Mouse (Mus musculus) midbrain, embryonic 14.5 days (tissue): ENCODE measurements around the gene Nceh1. TPM values are rescaled to one million over a fixed set of nuclear protein-coding genes. Genes with fewer than 3 reads are reported as not detected.

Source experiments
- ATAC-seq: fragments of 200-750 bp; cut with Nextera tagmentation; 2 replicates; pipeline ENCODE4 v1.8.0; 2017; ENCODE audit warnings: moderate number of reproducible peaks, moderate library complexity; ENCODE audit not compliant: low FRiP score, low TSS enrichment
- DNase-seq: peaks from one replicate; pipeline ENCODE4 v3.0.0-alpha.2; 2015
- H3K27ac ChIP-seq: fragments of 300-500 bp; sonication (generic); replicated peaks from 2 replicates; pipeline ENCODE4 v1.5.1; 2014; ENCODE audit warnings: mild to moderate bottlenecking, low read depth, low read length, moderate library complexity
- H3K27me3 ChIP-seq: fragments of 300-500 bp; sonication (generic); 2 replicates; pipeline ENCODE4 v1.6.1; 2014; ENCODE audit warnings: low read length, control low read depth, mixed read lengths; ENCODE audit not compliant: control insufficient read depth, insufficient read depth
- H3K36me3 ChIP-seq: fragments of 300-500 bp; sonication (generic); 2 replicates; pipeline ENCODE4 v1.6.1; 2014; ENCODE audit warnings: low read length, control low read depth; ENCODE audit not compliant: control insufficient read depth, insufficient read depth
- H3K4me1 ChIP-seq: fragments of 300-500 bp; sonication (generic); 2 replicates; pipeline ENCODE4 v1.6.1; 2014; ENCODE audit warnings: mild to moderate bottlenecking, antibody characterized with exemption, low read length, control low read depth; ENCODE audit not compliant: control insufficient read depth, insufficient read depth
- H3K4me2 ChIP-seq: fragments of 300-500 bp; sonication (generic); 2 replicates; pipeline ENCODE4 v1.6.1; 2014; ENCODE audit warnings: mild to moderate bottlenecking, low read length, moderate library complexity
- H3K4me3 ChIP-seq: fragments of 300-500 bp; sonication (generic); replicated peaks from 2 replicates; pipeline ENCODE4 v1.5.1; 2014; ENCODE audit warnings: low read depth, low read length
- H3K9ac ChIP-seq: fragments of 300-500 bp; sonication (generic); replicated peaks from 2 replicates; pipeline ENCODE4 v1.6.1; 2014; ENCODE audit warnings: mild to moderate bottlenecking, low read length, moderate library complexity
- H3K9me3 ChIP-seq: fragments of 300-500 bp; sonication (generic); 2 replicates; pipeline ENCODE4 v1.6.1; 2016; ENCODE audit warnings: low read length, control low read depth, mixed read lengths; ENCODE audit not compliant: control insufficient read depth
- WGBS: fragments of 180-500 bp; shearing (Covaris S2); extraction: QIAGEN DNeasy Blood & Tissue Kit; methylation state at CpG from one replicate; pipeline ENCODE4 v1.1.7; 2014; 5-methylcytosine and 5-hydroxymethylcytosine counted together
- polyA plus RNA-seq: library from polyadenylated mRNA; unstranded; fragments of >200 nt; fragmentation: Nextera tagmentation; extraction: Ambion mirVana; gene quantifications from 2 replicates; pipeline ENCODE4 v1.2.1, GENCODE M21; 2014

Nceh1 gene
- polyA plus RNA-seq, 1 experiment from 2014 or later: 8.9 TPM

DNA sequence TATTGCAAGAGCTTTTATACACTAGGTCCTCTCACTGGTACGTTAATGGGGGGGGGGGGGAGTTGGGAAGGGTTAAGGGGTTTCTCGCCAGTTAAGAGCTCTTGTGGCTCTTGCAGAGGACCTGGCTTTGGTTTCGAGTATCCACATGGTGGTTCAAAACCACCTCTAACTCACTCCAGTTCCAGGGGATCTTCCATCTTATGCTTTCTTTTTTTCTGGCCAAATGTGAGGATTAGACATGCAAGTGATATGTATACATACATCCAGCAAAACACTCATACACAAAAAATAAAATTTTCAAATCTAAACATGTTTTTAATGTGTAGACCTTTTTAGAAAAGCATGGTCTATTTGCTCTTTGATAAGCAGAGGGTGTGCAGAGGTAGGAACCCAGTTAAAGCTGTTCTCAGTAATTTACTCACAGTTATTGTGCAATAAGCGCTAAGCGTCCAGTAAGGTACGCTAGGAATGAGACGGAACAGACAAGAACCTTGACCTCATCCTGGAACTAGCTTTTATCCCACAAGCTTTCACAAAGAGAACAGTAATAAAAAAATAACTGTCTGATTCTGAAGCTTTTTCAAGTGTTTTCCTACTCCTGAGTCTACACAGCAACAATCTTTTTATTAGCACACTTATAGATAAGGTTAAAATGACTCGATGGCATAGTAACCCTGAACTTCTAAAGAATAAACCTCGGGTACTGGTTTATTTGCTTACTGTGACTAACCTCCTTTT, 26.7 kb upstream of the Nceh1 start:
- Histone ChIP-seq H3K4me3 (no peak overlapping the region), H3K4me2 (no peak overlapping the region), H3K9ac (no peak overlapping the region), H3K27me3 (no peaks in the 10 kb centered on the region), H3K36me3 (no peaks in the 10 kb centered on the region), H3K27ac (no peak overlapping the region), H3K4me1 (peaks cover 7% of the 10 kb centered on the region), H3K9me3 (no peaks in the 10 kb centered on the region)
- no peak for DNase-seq
- ATAC-seq: no peak
- WGBS: 81% methylated on average over 9 of the region's 9 CpGs

DNA sequence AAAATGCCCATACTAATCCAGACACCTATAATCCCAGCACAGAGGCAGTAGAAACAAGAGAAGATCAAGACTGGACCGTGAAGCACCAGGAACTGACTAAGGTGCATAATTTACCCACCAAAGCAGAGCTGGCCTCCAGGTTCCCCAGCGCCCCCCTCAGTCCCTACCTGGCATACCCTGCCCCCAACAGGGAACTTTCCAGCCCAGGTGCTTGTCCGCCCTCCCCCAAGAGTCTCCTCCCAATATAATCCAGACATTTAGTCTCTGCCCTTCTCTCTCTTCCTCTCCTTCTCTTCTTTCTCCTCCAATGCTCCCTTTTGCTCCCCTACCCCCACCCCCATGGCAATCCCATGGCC, 26.2 kb upstream of the Nceh1 start:
- no peak for DNase-seq
- Histone ChIP-seq H3K27me3 (no peaks in the 10 kb centered on the region), H3K9ac (no peak overlapping the region), H3K4me2 (no peak overlapping the region), H3K27ac (no peak overlapping the region), H3K4me1 (peaks cover 7% of the 10 kb centered on the region), H3K9me3 (no peaks in the 10 kb centered on the region), H3K4me3 (no peak overlapping the region), H3K36me3 (no peaks in the 10 kb centered on the region)
- WGBS: 61% methylated on average over 3 of the region's 3 CpGs
- ATAC-seq: no peak

DNA sequence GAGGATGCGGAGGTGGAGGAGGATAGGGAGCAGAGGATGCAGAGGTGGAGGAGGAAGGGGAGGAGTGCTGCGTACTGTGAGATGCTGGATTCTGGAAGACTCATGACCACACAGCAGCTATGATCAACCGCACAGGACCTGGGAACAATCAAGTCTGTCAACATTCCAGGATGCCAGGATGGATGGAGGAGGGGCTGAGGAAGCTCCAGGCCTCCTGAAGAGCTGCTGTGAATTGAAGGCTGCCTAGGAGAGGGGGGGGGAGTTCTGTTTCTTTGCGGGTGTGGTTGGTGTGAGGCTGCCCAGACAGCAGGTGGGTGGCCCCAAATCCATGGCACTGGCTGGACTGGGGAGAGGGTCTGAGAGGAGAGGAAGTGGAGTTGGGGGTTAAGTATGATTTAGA, 23.9 kb upstream of the Nceh1 start:
- ATAC-seq (no peak; the same call in 1 of the 2 replicates), DNase-seq (no peak)
- WGBS: 65% methylated on average over 4 of the region's 4 CpGs
- H3K4me2 ChIP-seq: no peak overlapping the region
- H3K4me1 ChIP-seq: no peaks in the 10 kb centered on the region
- H3K36me3 ChIP-seq: no peaks in the 10 kb centered on the region
- H3K27me3 ChIP-seq: no peaks in the 10 kb centered on the region
- no peak overlapping the region for H3K9ac ChIP-seq
- no peak overlapping the region for H3K4me3 ChIP-seq
- H3K9me3 ChIP-seq: no peaks in the 10 kb centered on the region
- H3K27ac ChIP-seq: no peak overlapping the region

DNA sequence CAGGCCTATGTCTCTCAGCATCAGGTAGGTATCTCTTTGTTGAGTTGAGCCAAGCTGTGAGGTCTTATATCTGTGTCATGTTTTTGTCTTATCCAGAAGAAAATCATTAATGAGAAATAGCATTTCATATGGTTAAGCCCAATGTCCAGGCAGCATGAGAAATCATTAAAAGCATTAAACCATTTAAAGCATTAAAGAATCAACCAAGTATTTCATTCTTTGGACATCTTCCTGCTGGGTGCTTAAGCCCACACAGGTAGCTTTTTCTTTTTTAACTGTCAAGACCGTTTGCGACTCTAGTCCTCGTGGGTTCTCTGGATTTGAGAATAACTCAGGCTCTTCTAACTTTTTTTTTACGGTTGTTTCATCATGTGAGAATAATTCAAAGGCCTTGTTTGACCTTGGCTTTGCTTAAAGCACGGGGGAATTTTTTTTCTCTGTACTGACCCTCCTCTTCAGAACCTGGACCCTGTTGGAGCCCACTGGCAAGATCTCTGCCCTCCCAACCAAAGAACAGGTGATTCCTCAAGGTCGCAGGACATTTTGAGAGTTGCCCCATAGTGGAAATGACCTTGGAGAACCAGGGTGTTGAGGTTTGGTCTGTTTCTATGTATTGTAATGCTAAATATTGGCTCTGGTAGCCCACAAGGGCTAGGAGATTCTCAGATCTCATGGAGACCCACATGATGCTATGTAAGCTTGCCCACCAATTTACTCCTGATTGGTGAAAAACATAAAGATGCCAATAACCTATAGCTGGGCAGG, 20.9 kb upstream of the Nceh1 start:
- no peaks in the 10 kb centered on the region for H3K9me3 ChIP-seq
- no peak overlapping the region for H3K9ac ChIP-seq
- no peak overlapping the region for H3K27ac ChIP-seq
- no peak overlapping the region for H3K4me2 ChIP-seq
- ATAC-seq (no peak), DNase-seq (no peak)
- no peaks in the 10 kb centered on the region for H3K27me3 ChIP-seq
- no peak overlapping the region for H3K4me3 ChIP-seq
- H3K36me3 ChIP-seq: no peaks in the 10 kb centered on the region
- H3K4me1 ChIP-seq: no peaks in the 10 kb centered on the region
- WGBS: 84% methylated on average over 6 of the region's 6 CpGs

DNA sequence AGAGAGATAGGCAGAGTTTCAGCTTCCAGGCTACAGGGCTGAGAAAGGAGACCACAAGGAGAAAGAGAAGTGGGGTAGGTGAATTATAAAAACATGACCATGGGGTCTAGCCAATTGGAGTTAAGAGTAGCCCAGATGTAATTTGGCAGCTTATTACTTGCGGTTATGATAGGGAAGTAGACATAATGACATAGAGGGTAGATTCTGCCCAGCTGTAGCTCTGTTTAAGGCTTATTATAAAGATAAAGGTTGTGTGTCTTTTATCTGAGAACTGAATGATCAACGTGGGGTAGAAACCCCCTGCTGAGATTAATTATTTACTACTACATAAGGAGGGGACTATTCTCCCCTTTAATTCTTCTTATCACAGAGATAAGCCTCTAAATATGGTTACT, 20.4 kb upstream of the Nceh1 start:
- no peak overlapping the region for H3K27ac ChIP-seq
- DNase-seq (no peak), ATAC-seq (no peak)
- H3K36me3 ChIP-seq: no peaks in the 10 kb centered on the region
- H3K9me3 ChIP-seq: no peaks in the 10 kb centered on the region
- WGBS: 62% methylated on average over 2 of the region's 2 CpGs
- H3K4me1 ChIP-seq: no peaks in the 10 kb centered on the region
- H3K9ac ChIP-seq: no peak overlapping the region
- H3K4me2 ChIP-seq: no peak overlapping the region
- no peaks in the 10 kb centered on the region for H3K27me3 ChIP-seq
- H3K4me3 ChIP-seq: no peak overlapping the region

DNA sequence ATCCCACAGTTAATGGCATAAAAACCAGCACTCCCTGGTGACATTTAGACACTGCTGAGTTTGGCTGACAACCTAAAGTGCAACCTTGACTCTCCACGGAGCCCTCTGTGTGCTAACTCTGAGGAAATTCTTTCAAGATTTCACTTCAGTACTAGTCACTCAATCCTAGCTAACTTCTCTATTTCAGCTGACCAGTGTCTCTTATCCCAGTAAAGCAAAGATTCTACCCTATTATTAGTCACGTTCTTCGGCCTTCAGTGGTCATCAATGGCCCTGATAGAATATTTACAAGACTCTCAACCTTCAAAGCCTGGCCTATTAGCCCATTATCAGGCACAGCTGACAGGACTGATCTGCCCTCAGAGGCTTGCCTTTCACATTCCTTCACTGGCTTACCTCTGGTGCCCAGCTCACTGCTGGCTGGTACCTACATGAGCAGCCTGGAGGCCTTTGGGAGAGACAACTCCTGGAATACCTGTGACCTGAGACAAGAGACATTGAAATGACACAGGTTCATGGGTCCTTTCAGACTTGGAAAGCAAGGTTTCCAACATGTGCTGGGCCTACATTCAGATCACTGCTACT, 17.2 kb upstream of the Nceh1 start:
- Histone ChIP-seq H3K4me1 (no peaks in the 10 kb centered on the region), H3K36me3 (no peaks in the 10 kb centered on the region), H3K27ac (no peak overlapping the region), H3K4me3 (no peak overlapping the region), H3K9me3 (no peaks in the 10 kb centered on the region), H3K9ac (no peak overlapping the region), H3K4me2 (no peak overlapping the region), H3K27me3 (no peaks in the 10 kb centered on the region)
- ATAC-seq (no peak), DNase-seq (no peak)
- WGBS: 90% methylated on average over 3 of the region's 3 CpGs

DNA sequence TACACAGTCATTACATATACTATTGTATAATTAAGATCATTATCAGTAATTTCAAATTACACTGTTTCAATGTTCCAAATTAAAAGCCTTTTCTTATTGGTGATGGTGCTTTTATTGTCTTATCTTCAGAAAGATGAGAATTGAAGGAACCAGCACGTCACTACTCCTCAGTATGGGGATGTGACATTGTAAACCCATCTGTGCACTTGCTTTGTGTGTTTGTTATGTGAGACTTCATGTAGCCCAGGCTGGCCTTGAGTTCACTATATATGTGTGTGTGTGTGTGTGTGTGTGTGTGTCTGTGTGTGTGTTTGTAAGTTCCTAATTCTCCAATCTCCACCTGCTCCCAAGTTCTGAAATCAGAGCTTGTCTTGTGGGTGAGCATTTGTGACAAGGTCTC, 12.5 kb upstream of the Nceh1 start:
- no peak overlapping the region for H3K27ac ChIP-seq
- no peak overlapping the region for H3K4me3 ChIP-seq
- H3K36me3 ChIP-seq: no peaks in the 10 kb centered on the region
- H3K27me3 ChIP-seq: no peaks in the 10 kb centered on the region
- WGBS: 79% methylated on average over 1 of the region's 1 CpGs
- DNase-seq (no peak), ATAC-seq (no peak)
- H3K4me1 ChIP-seq: no peaks in the 10 kb centered on the region
- H3K9me3 ChIP-seq: no peaks in the 10 kb centered on the region
- H3K9ac ChIP-seq: no peak overlapping the region
- H3K4me2 ChIP-seq: no peak overlapping the region

DNA sequence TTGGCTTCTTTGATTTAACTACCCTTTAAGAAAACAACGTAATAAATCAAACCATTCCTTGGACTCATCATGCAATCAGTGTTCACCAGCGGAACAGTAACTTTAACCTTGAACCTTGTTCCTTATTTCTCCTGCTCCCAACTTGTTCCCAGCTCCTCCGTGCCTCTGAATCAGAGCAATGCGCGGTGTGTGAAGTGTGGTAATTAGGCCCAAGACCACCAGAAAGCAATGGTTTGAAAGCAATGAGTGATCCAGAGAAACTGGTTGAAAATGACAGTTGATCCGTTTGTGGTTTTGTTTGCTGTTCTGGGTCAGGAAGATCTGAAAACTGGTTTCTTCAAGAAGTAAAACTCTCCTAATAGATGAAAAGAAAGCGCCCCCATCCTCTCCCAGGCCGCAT, 3.1 kb upstream of the Nceh1 start:
- Histone ChIP-seq H3K4me1 (no peaks in the 10 kb centered on the region), H3K4me2 (no peak overlapping the region), H3K27me3 (no peaks in the 10 kb centered on the region), H3K9ac (no peak overlapping the region), H3K36me3 (no peaks in the 10 kb centered on the region), H3K9me3 (no peaks in the 10 kb centered on the region), H3K27ac (no peak overlapping the region), H3K4me3 (no peak overlapping the region)
- ATAC-seq (no peak), DNase-seq (no peak)
- WGBS: 87% methylated on average over 8 of the region's 8 CpGs
